10 mouse cellular contexts compared by ENCODE assay signal in the genomic region with DNA sequence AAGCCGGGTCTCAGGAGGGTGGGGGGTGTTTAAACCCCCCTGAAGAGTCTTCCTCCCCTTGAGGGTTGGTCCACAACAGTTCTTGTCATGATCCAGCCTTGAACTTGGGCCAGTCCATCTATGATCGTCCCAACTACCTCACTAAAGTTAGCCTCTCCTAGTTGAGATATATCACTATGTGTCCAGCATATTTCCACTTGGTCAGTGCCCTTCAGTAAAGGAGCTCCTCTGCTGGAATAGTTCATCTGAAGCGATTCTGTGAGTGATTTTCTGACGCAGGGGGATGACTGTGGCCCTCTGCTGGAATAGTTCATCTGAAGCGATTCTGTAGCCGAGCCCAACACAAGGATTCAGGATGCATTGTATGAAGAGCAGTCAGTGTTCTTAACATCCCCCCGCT. TPM values are rescaled to one million over a fixed set of nuclear protein-coding genes. Genes with fewer than 3 reads are reported as not detected.
A peak's percentile ranks its signal among the peaks of the same experiment; 100 is the strongest.
DNase-seq lines count a peak whose midpoint lies in the region; ATAC-seq lines count a peak whose summit lies in the region.
"Had no signal": no experiment of that assay in that cellular context is flagged by ENCODE, and none has a peak within 500 bp of the region (broad histone marks: within the 10 kb centered on the region; RNA-seq: fewer than 3 reads in every experiment).

No protein-coding gene starts in this region.

- H3K4me1 ChIP-seq in erythroblast, embryonic 14.5 days (ENCODE audit: control insufficient read depth) = peaks cover 12% of the 10 kb centered on the region
- H3K4me1 ChIP-seq in lung, embryonic 16.5 days (replicated peaks; ENCODE audit: control insufficient read depth, insufficient read depth, low read length) = no peaks in the 10 kb centered on the region
- H3K4me1 ChIP-seq in forebrain, embryonic 15.5 days = no peaks in the 10 kb centered on the region
- H3K4me1 ChIP-seq: liver, embryonic 15.5 days had no signal

- peak overlapping the region; percentile 44 for H3K4me2 ChIP-seq in lung, embryonic 16.5 days (ENCODE audit: low read depth, low read length)
- peak overlapping the region; percentile 28 for H3K4me2 ChIP-seq in forebrain, embryonic 15.5 days (replicated peaks)
- H3K4me2 ChIP-seq: liver, embryonic 15.5 days had no signal

- H3K27me3 ChIP-seq in erythroblast, embryonic 14.5 days (ENCODE audit: control insufficient read depth) = peaks cover 2% of the 10 kb centered on the region
- no peaks in the 10 kb centered on the region for H3K27me3 ChIP-seq in lung, embryonic 16.5 days (ENCODE audit: control insufficient read depth, insufficient read depth, low read depth, low read length)
- H3K27me3 ChIP-seq in forebrain, embryonic 15.5 days = no peaks in the 10 kb centered on the region
- H3K27me3 ChIP-seq: liver, embryonic 15.5 days had no signal

- whole genome bisulfite sequencing in lung, embryonic 16.5 days = 60% methylated on average over 7 of the region's 7 CpGs
- 57% methylated on average over 7 of the region's 7 CpGs for WGBS in forebrain, embryonic 15.5 days

- no peak overlapping the region for H3K9ac ChIP-seq in lung, embryonic 16.5 days (ENCODE audit: low read length)
- H3K9ac ChIP-seq in forebrain, embryonic 15.5 days (replicated peaks) = no peak overlapping the region
- H3K9ac ChIP-seq: liver, embryonic 15.5 days had no signal

- H3K36me3 ChIP-seq in erythroblast, embryonic 14.5 days (ENCODE audit: control insufficient read depth) = peaks cover 26% of the 10 kb centered on the region
- H3K36me3 ChIP-seq in lung, embryonic 16.5 days (ENCODE audit: control insufficient read depth, insufficient read depth, low read length) = peaks cover 26% of the 10 kb centered on the region
- peaks cover 39% of the 10 kb centered on the region for H3K36me3 ChIP-seq in forebrain, embryonic 15.5 days

- H3K27ac ChIP-seq in lung, embryonic 16.5 days (ENCODE audit: low read length) = no peak overlapping the region
- no peak overlapping the region for H3K27ac ChIP-seq in forebrain, embryonic 15.5 days (replicated peaks)
- H3K27ac ChIP-seq: liver, embryonic 15.5 days had no signal

- ATAC-seq in erythroblast, adult 5-6 weeks (replicated peaks; ENCODE audit: low FRiP score, poor library complexity, severe bottlenecking) = no peak
- ATAC-seq in lung, embryonic 16.5 days (ENCODE audit: low read depth) = no peak
- no peak for ATAC-seq in forebrain, embryonic 15.5 days (replicated peaks)
- ATAC-seq: inflammation-experienced regulatory T-cells, adult 6 months had no signal

- no peak for DNase-seq in lung, postnatal 36 days
- DNase-seq in naive thymus-derived CD4-positive, alpha-beta T cell, adult 2 months (ENCODE audit: low read depth) = peak; percentile 9
- no peak for DNase-seq in layer of hippocampus, adult 8-10 months (ENCODE audit: low spot score in 2 of 2)
- no peak for DNase-seq in kidney, adult 8-10 months

- H3K9me3 ChIP-seq in erythroblast, embryonic 14.5 days (ENCODE audit: control insufficient read depth, low read length) = peaks cover 7% of the 10 kb centered on the region
- peaks cover 5% of the 10 kb centered on the region for H3K9me3 ChIP-seq in lung, embryonic 16.5 days (ENCODE audit: control insufficient read depth, low read length)
- peaks cover 17% of the 10 kb centered on the region for H3K9me3 ChIP-seq in forebrain, embryonic 15.5 days

- peak overlapping the region; percentile 87 for H3K4me3 ChIP-seq in erythroblast, embryonic 14.5 days (replicated peaks)
- H3K4me3 ChIP-seq in lung, embryonic 16.5 days (ENCODE audit: low read length) = no peak overlapping the region
- no peak overlapping the region for H3K4me3 ChIP-seq in forebrain, embryonic 15.5 days
- H3K4me3 ChIP-seq: liver, embryonic 15.5 days had no signal

RNA-seq across cellular contexts. Expression of gene Tmem267, which starts 0.5 kb away (rescaled TPM):
- polyA plus RNA-seq in erythroblast, embryonic 14.5 days (2012) = 0.04 and 0.11 TPM in 2 replicates
- total RNA-seq in erythroblast, adult 5-6 weeks (2015; ENCODE audit: low replicate concordance) = 4.2 and 6.3 TPM in 2 replicates
- total RNA-seq in erythroblast, adult 5-6 weeks (2017; ENCODE audit: low replicate concordance) = 0.43 and 0.98 TPM in 2 replicates
- 0.79 and 1.6 TPM in 2 replicates for polyA plus RNA-seq in lung, embryonic 16.5 days (2015; fragmentation: Nextera tagmentation; extraction: Ambion mirVana)
- polyA plus RNA-seq in forebrain, embryonic 15.5 days (2015; fragmentation: Nextera tagmentation; extraction: Ambion mirVana) = 3.6 and 3.8 TPM in 2 replicates
- total RNA-seq in layer of hippocampus, adult 8-10 months (2022) = 10 to 100 TPM; 24.0 to 39.4 (median 27.1) TPM

RNA-seq across cellular contexts. Expression of gene 3110070M22Rik, which starts 0.8 kb away (rescaled TPM):
- polyA plus RNA-seq in erythroblast, embryonic 14.5 days (2012) = 0.15 and 0.17 TPM in 2 replicates
- total RNA-seq in erythroblast, adult 5-6 weeks (2015; ENCODE audit: low replicate concordance) = not detected in 2 replicates
- not detected in 2 replicates for total RNA-seq in erythroblast, adult 5-6 weeks (2017; ENCODE audit: low replicate concordance)
- 0.75 and 1.6 TPM in 2 replicates for polyA plus RNA-seq in lung, embryonic 16.5 days (2015; fragmentation: Nextera tagmentation; extraction: Ambion mirVana)
- 1.4 and 1.8 TPM in 2 replicates for polyA plus RNA-seq in forebrain, embryonic 15.5 days (2015; fragmentation: Nextera tagmentation; extraction: Ambion mirVana)
- total RNA-seq in layer of hippocampus, adult 8-10 months (2022) = 1 to 10 TPM; 1.9 to 3.7 (median 2.2) TPM
- polyA plus RNA-seq: inflammation-experienced regulatory T-cells, adult 6 months had no signal

RNA-seq across cellular contexts. Expression of gene 4833420G17Rik, which starts 24.8 kb away (rescaled TPM):
- 0.88 and 1.2 TPM in 2 replicates for polyA plus RNA-seq in erythroblast, embryonic 14.5 days (2012)
- total RNA-seq in erythroblast, adult 5-6 weeks (2015; ENCODE audit: low replicate concordance) = 51.3 and 76.9 TPM in 2 replicates
- 59.7 and 71.9 TPM in 2 replicates for total RNA-seq in erythroblast, adult 5-6 weeks (2017; ENCODE audit: low replicate concordance)
- polyA plus RNA-seq in lung, embryonic 16.5 days (2015; fragmentation: Nextera tagmentation; extraction: Ambion mirVana) = 56.9 and 62.2 TPM in 2 replicates
- polyA plus RNA-seq in forebrain, embryonic 15.5 days (2015; fragmentation: Nextera tagmentation; extraction: Ambion mirVana) = 115 and 125 TPM in 2 replicates
- 10 to 100 TPM; 20.2 to 28.5 (median 27.5) TPM for total RNA-seq in layer of hippocampus, adult 8-10 months (2022)

RNA-seq across cellular contexts. Expression of gene Paip1, which starts 59.0 kb away (rescaled TPM):
- 0.77 and 0.81 TPM in 2 replicates for polyA plus RNA-seq in erythroblast, embryonic 14.5 days (2012)
- total RNA-seq in erythroblast, adult 5-6 weeks (2015; ENCODE audit: low replicate concordance) = 16.9 and 24.4 TPM in 2 replicates
- 17.8 and 29.8 TPM in 2 replicates for total RNA-seq in erythroblast, adult 5-6 weeks (2017; ENCODE audit: low replicate concordance)
- polyA plus RNA-seq in lung, embryonic 16.5 days (2015; fragmentation: Nextera tagmentation; extraction: Ambion mirVana) = 64.0 and 82.9 TPM in 2 replicates
- 161 and 166 TPM in 2 replicates for polyA plus RNA-seq in forebrain, embryonic 15.5 days (2015; fragmentation: Nextera tagmentation; extraction: Ambion mirVana)
- 100 to 1,000 TPM in 3 of 4 experiments, 10 to 100 TPM in 1; 99.3 to 111 (median 105) TPM for total RNA-seq in layer of hippocampus, adult 8-10 months (2022)

Comparison
In these comparisons a context has a peak if more than half of its experiments do, and no peak if none do; other contexts are left out.
1. RNA of gene 4833420G17Rik, which starts 24.8 kb away (polyA plus RNA-seq): 115 to 125 TPM in forebrain, embryonic 15.5 days and 56.9 to 62.2 TPM in lung, embryonic 16.5 days; 0.88 to 1.2 TPM in erythroblast, embryonic 14.5 days; every median in the first group is over 10 times any median in the second.